Mouse (Mus musculus): ENCODE measurements around the gene Cyp2c55. TPM values are rescaled to one million over a fixed set of nuclear protein-coding genes. Genes with fewer than 3 reads are reported as not detected.

The Cyp2c55 gene
- total and polyA plus RNA-seq, 2 experiments: 11.6 to 17.3 TPM

DNA sequence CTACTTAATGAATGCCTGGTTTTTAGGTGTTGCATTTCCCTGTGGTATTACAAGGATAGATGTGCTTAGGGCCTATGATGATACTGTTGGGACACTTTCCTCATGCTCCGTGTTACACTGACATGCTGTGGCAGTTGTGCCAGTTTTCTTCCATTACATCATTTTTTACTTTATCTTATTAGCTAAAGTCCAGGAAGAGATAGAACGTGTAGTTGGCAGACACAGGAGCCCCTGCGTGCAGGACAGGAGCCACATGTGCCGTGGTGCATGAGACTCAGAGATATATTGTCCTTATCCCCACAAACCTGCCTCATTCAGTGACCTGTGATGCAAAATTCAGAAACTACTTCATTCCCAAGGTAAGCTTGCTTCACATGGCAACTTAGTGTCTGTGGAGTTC, 8.6 kb upstream of the Cyp2c55 start:
- Histone ChIP-seq H3K79me2 (ENCODE audit: control insufficient read depth, insufficient read depth, low read length) (no peaks in the 10 kb centered on the region), H3K27ac (replicated peaks; ENCODE audit: insufficient read depth, low read depth, low read length) (peak overlapping the region; percentile 56)
- WGBS: 15% methylated on average over 4 of the region's 4 CpGs

DNA sequence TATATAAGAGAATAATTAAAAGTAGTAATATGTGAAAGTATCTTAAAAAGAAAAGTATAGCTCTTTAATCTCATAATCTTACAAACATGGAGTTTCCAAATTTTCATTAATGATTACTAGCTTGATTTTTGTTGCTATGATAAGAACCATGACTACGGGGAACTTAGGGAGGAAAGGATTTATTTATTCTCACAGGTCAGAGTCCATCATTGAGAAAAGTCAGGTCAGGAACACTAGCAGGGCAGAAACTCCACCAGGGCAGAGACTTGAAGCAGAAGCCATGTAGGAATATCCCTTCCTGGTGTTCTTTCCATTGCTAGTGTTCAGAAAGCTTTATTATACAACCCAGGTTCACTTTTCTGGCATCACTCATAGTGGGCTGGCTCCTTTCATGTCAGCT, 8.1 kb upstream of the Cyp2c55 start:
- Histone ChIP-seq H3K79me2 (ENCODE audit: control insufficient read depth, insufficient read depth, low read length) (no peaks in the 10 kb centered on the region), H3K36me3 (ENCODE audit: control insufficient read depth, insufficient read depth, low read length) (no peaks in the 10 kb centered on the region), H3K9ac (ENCODE audit: low read depth, low read length) (no peak overlapping the region), H3K27ac (replicated peaks; ENCODE audit: insufficient read depth, low read depth, low read length) (peak overlapping the region; percentile 56; the same call in 1 of the 2 replicates), H3K4me3 (ENCODE audit: insufficient read depth, low read depth, low read length) (no peak overlapping the region), H3K4me1 (ENCODE audit: control insufficient read depth, insufficient read depth, low read length) (peaks cover 2% of the 10 kb centered on the region; the same call in 1 of the 2 replicates), H3K27me3 (ENCODE audit: control insufficient read depth, insufficient read depth, low read length) (no peaks in the 10 kb centered on the region)
- DNase-seq (ENCODE audit: extremely low read depth, low read depth, low spot score): peak; percentile 96
- TF ChIP-seq POLR2A (IDR thresholded peaks at IDR 0.05; ENCODE audit: extremely low read depth, insufficient read depth, low read length): no peak
- TF ChIP-seq CTCF (IDR thresholded peaks at IDR 0.05; ENCODE audit: low read depth, low read length): no peak
- WGBS: 20% methylated on average over 1 of the region's 1 CpGs

More for the DNA sequence above, 8.6 kb upstream of the Cyp2c55 start:
- TF ChIP-seq POLR2A (IDR thresholded peaks at IDR 0.05; ENCODE audit: extremely low read depth, insufficient read depth, low read length) (no peak), CTCF (IDR thresholded peaks at IDR 0.05; ENCODE audit: low read depth, low read length) (no peak)
- H3K9ac ChIP-seq (ENCODE audit: low read depth, low read length): no peak overlapping the region
- peak; percentile 81 for DNase-seq (ENCODE audit: extremely low read depth, low read depth, low spot score)
- no peaks in the 10 kb centered on the region for H3K36me3 ChIP-seq (ENCODE audit: control insufficient read depth, insufficient read depth, low read length)
- H3K27me3 ChIP-seq (ENCODE audit: control insufficient read depth, insufficient read depth, low read length): no peaks in the 10 kb centered on the region
- H3K4me1 ChIP-seq (ENCODE audit: control insufficient read depth, insufficient read depth, low read length): peaks cover 2% of the 10 kb centered on the region; the same call in 1 of the 2 replicates
- H3K4me3 ChIP-seq (ENCODE audit: insufficient read depth, low read depth, low read length): no peak overlapping the region

DNA sequence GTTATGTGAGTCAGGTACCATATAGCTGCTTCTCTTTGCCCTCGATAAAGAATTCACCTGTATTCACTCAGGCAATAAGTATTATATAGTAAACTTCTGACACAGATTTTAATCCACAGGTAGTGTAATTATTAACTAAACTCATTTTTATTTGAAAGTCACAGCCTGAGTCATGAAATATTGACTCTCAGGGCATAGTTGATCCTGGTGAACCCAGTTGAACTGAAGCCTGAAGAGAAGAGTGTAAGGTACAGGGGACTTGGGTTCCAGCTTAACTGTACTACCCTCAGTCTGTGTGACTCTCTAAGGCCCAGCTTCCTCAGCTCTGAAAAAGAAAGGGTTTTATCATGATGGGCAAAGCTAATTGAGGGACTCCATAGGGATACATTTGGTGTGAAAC, 1.7 kb upstream of the Cyp2c55 start:
- H3K79me2 ChIP-seq (ENCODE audit: control insufficient read depth, insufficient read depth, low read length): no peaks in the 10 kb centered on the region; the same call in 1 of the 2 replicates
- TF ChIP-seq CTCF (IDR thresholded peaks at IDR 0.05; ENCODE audit: low read depth, low read length): no peak
- TF ChIP-seq POLR2A (IDR thresholded peaks at IDR 0.05; ENCODE audit: extremely low read depth, insufficient read depth, low read length): no peak
- peak overlapping the region; percentile 23; the same call in 1 of the 2 replicates for H3K4me3 ChIP-seq (ENCODE audit: insufficient read depth, low read depth, low read length)
- H3K4me1 ChIP-seq (ENCODE audit: control insufficient read depth, insufficient read depth, low read length): peaks cover 11% of the 10 kb centered on the region
- DNase-seq (ENCODE audit: extremely low read depth, low read depth, low spot score): peak; percentile 95
- no peak overlapping the region; the same call in 1 of the 2 replicates for H3K27ac ChIP-seq (replicated peaks; ENCODE audit: insufficient read depth, low read depth, low read length)
- 22% methylated on average over 1 of the region's 1 CpGs for WGBS
- H3K9ac ChIP-seq (ENCODE audit: low read depth, low read length): no peak overlapping the region
- no peaks in the 10 kb centered on the region for H3K27me3 ChIP-seq (ENCODE audit: control insufficient read depth, insufficient read depth, low read length)
- no peaks in the 10 kb centered on the region for H3K36me3 ChIP-seq (ENCODE audit: control insufficient read depth, insufficient read depth, low read length)

DNA sequence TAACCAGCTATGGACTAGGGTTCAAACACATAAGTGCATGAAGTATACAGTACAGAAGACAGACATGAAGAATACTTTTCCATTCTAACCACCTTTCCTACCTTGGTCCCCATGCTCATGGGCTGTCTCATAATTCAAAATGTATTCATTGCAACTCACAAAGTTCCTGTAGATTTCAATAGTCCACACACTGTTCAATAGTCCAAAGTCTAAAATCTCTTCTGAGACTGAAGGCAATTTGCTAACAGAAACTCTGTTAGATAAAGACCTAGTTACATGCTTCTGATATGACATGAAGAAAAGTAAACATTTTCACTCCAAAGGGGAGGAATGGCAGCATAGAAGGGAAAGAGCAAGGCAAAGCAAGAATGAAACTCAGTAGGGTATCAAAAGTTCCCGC, 51.1 kb downstream of the Cyp2c55 start:
- Histone ChIP-seq H3K36me3 (ENCODE audit: control insufficient read depth, insufficient read depth, low read length) (no peaks in the 10 kb centered on the region), H3K27ac (replicated peaks; ENCODE audit: insufficient read depth, low read depth, low read length) (no peak overlapping the region), H3K9ac (ENCODE audit: low read depth, low read length) (no peak overlapping the region), H3K79me2 (ENCODE audit: control insufficient read depth, insufficient read depth, low read length) (no peaks in the 10 kb centered on the region), H3K27me3 (ENCODE audit: control insufficient read depth, insufficient read depth, low read length) (no peaks in the 10 kb centered on the region), H3K4me3 (ENCODE audit: insufficient read depth, low read depth, low read length) (no peak overlapping the region), H3K4me1 (ENCODE audit: control insufficient read depth, insufficient read depth, low read length) (peaks cover 1% of the 10 kb centered on the region; the same call in 1 of the 2 replicates)
- WGBS: 94% methylated on average over 1 of the region's 1 CpGs
- peak; percentile 84 for DNase-seq (ENCODE audit: extremely low read depth, low read depth, low spot score)
- no peak for TF ChIP-seq POLR2A (IDR thresholded peaks at IDR 0.05; ENCODE audit: extremely low read depth, insufficient read depth, low read length)
- no peak for TF ChIP-seq CTCF (IDR thresholded peaks at IDR 0.05; ENCODE audit: low read depth, low read length)

- WGBS: 52% methylated on average over 2 of the region's 2 CpGs
- no peaks in the 10 kb centered on the region for H3K36me3 ChIP-seq (ENCODE audit: control insufficient read depth, insufficient read depth, low read length)
- H3K9ac ChIP-seq (ENCODE audit: low read depth, low read length): no peak within 1 kb of the TSS
- no peak within 1 kb of the TSS for H3K27ac ChIP-seq (replicated peaks; ENCODE audit: insufficient read depth, low read depth, low read length)
- no peaks in the 10 kb centered on the region for H3K79me2 ChIP-seq (ENCODE audit: control insufficient read depth, insufficient read depth, low read length)
- peak; percentile 7 for DNase-seq (ENCODE audit: extremely low read depth, low read depth, low spot score)
- no peak within 1 kb of the TSS for H3K4me3 ChIP-seq (ENCODE audit: insufficient read depth, low read depth, low read length)
- no peaks in the 10 kb centered on the region for H3K27me3 ChIP-seq (ENCODE audit: control insufficient read depth, insufficient read depth, low read length)
- no peak for TF ChIP-seq CTCF (IDR thresholded peaks at IDR 0.05; ENCODE audit: low read depth, low read length)
- no peak for TF ChIP-seq POLR2A (IDR thresholded peaks at IDR 0.05; ENCODE audit: extremely low read depth, insufficient read depth, low read length)
- peaks cover 1% of the 10 kb centered on the region; the same call in 1 of the 2 replicates for H3K4me1 ChIP-seq (ENCODE audit: control insufficient read depth, insufficient read depth, low read length)
Measured at GRCm38 (mm10) chr19:39060719-39061118, 53.9 kb downstream of the Cyp2c55 start, which contains the start of gene Cyp2c65. Gene Cyp2c65, plus strand, starts transcription at chr19:39061015.

Other genes with a start within 250 kb of the Cyp2c55 start
- gene Noc3l, start 187.8 kb upstream of the Cyp2c55 start, total RNA-seq (2014; rRNA removed): 2.4 and 3.2 TPM in 2 replicates
- 1.4 and 2.0 TPM in 2 replicates for gene Noc3l, start 187.8 kb upstream of the Cyp2c55 start, polyA plus RNA-seq (2012; rRNA removed)
- gene Tbc1d12, start 170.4 kb upstream of the Cyp2c55 start, total RNA-seq (2014; rRNA removed): 5.9 and 6.4 TPM in 2 replicates
- gene Tbc1d12, start 170.4 kb upstream of the Cyp2c55 start, polyA plus RNA-seq (2012; rRNA removed): 2.2 TPM in 2 replicates
- 0.92 and 1.5 TPM in 2 replicates for gene Hells, start 76.1 kb upstream of the Cyp2c55 start, total RNA-seq (2014; rRNA removed)
- 0.11 and 0.20 TPM in 2 replicates for gene Hells, start 76.1 kb upstream of the Cyp2c55 start, polyA plus RNA-seq (2012; rRNA removed)
- 0.09 TPM in 1 of 2 replicates, not detected in the other for gene Cyp2c65, start 54.0 kb downstream of the Cyp2c55 start, total RNA-seq (2014; rRNA removed)
- not detected in 2 replicates for gene Cyp2c65, start 54.0 kb downstream of the Cyp2c55 start, polyA plus RNA-seq (2012; rRNA removed)
- gene Cyp2c66, start 106.9 kb downstream of the Cyp2c55 start, total RNA-seq (2014; rRNA removed): not detected in 2 replicates
- not detected in 2 replicates for gene Cyp2c66, start 106.9 kb downstream of the Cyp2c55 start, polyA plus RNA-seq (2012; rRNA removed)